Mouse (Mus musculus) brain, embryonic 14.5 days (tissue): ENCODE measurements around the gene Klk13. TPM values are rescaled to one million over a fixed set of nuclear protein-coding genes. Genes with fewer than 3 reads are reported as not detected.

Source experiments
- DNase-seq: peaks from one replicate; pipeline ENCODE4 v3.0.0-alpha.2; 2011; ENCODE audit warnings: low read depth
- CTCF ChIP-seq: fragments of 200-500 bp; IDR thresholded peaks from 2 replicates; pipeline ENCODE4 v1.5.1; 2012; ENCODE audit warnings: inconsistent platforms, mild to moderate bottlenecking, moderate library complexity, borderline replicate concordance; ENCODE audit not compliant: insufficient read depth, insufficient read length; ENCODE audit errors: extremely low read depth
- POLR2A ChIP-seq: fragments of 200-500 bp; IDR thresholded peaks from 2 replicates; pipeline ENCODE4 v1.6.1; 2012; ENCODE audit warnings: mild to moderate bottlenecking, inconsistent platforms, borderline replicate concordance; ENCODE audit not compliant: poor library complexity, insufficient read depth, insufficient read length, severe bottlenecking; ENCODE audit errors: extremely low read depth
- polyA plus RNA-seq: library from polyadenylated mRNA; depleted of rRNA; stranded (reverse); fragments of >200 nt; gene quantifications from 2 replicates; pipeline ENCODE4 v1.2.3, GENCODE M21; 2012; rRNA removed

Gene Klk13
- polyA plus RNA-seq, 1 experiment: 0.04 TPM

- TF ChIP-seq POLR2A: no peak
- no peak for TF ChIP-seq CTCF
- no peak for DNase-seq
Measured at GRCm38 (mm10) chr7:43774802-43775201, 62.4 kb downstream of the Klk13 start.

- TF ChIP-seq POLR2A (no peak), CTCF (no peak)
- no peak for DNase-seq
Measured at GRCm38 (mm10) chr7:43775311-43776057, 63.1 kb downstream of the Klk13 start.

DNA sequence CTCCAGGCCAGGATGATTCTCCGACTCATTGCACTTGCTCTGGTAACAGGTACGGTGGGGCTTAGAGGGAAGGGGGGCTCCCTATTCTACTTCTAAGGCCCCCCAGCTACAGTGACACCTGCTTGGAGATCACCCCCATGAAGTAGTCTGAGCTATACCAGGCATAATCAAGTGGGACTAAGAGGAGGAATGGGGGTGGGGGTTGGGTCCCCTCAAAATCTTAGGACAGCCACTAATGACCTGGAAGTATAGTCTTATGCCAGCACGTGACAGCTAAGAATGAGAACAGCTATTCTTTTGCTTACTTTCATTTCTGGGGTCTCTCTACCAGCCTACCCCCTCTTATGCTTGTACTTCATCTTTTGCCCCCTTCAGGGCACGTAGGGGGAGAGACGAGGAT lies 64.1 kb downstream of the Klk13 start:
- TF ChIP-seq POLR2A (no peak), CTCF (no peak)
- no peak for DNase-seq

Other genes starting within 250 kb of the Klk13 start
- gene Vsig10l, start 249.4 kb upstream of the Klk13 start, polyA plus RNA-seq: 7.0 and 9.5 TPM in 2 replicates
- gene Iglon5, start 222.5 kb upstream of the Klk13 start, polyA plus RNA-seq: 96.2 and 140 TPM in 2 replicates
- gene 4931406B18Rik, start 206.6 kb upstream of the Klk13 start, polyA plus RNA-seq: 0.04 TPM in 1 of 2 replicates, not detected in the other
- 1.5 and 1.7 TPM in 2 replicates for gene Cd33, start 168.1 kb upstream of the Klk13 start, polyA plus RNA-seq
- 10.8 and 11.8 TPM in 2 replicates for gene Zfp658, start 150.3 kb upstream of the Klk13 start, polyA plus RNA-seq
- gene Zfp719, start 133.0 kb upstream of the Klk13 start, polyA plus RNA-seq: 7.6 and 9.2 TPM in 2 replicates
- gene Zfp819, start 105.4 kb upstream of the Klk13 start, polyA plus RNA-seq: 0.47 and 0.57 TPM in 2 replicates
- gene Ceacam18, start 77.9 kb upstream of the Klk13 start, polyA plus RNA-seq: 0.05 TPM in 1 of 2 replicates, not detected in the other
- gene Siglece, start 52.4 kb upstream of the Klk13 start, polyA plus RNA-seq: 0.19 and 0.27 TPM in 2 replicates
- 25.4 and 27.8 TPM in 2 replicates for gene Ctu1, start 40.6 kb upstream of the Klk13 start, polyA plus RNA-seq
- gene Klk14, start 22.1 kb upstream of the Klk13 start, polyA plus RNA-seq: 0.11 and 0.16 TPM in 2 replicates
- gene Klk12, start 56.3 kb downstream of the Klk13 start, polyA plus RNA-seq: not detected in 2 replicates
- 0.35 TPM in 1 of 2 replicates, not detected in the other for gene Klk11, start 62.0 kb downstream of the Klk13 start, polyA plus RNA-seq
- gene Klk10, start 68.5 kb downstream of the Klk13 start, polyA plus RNA-seq: 0.21 and 0.49 TPM in 2 replicates
- not detected in 2 replicates for gene Klk9, start 79.3 kb downstream of the Klk13 start, polyA plus RNA-seq
- gene Klk8, start 85.0 kb downstream of the Klk13 start, polyA plus RNA-seq: 3.2 and 4.8 TPM in 2 replicates
- 0.05 and 0.08 TPM in 2 replicates for gene Klk7, start 98.7 kb downstream of the Klk13 start, polyA plus RNA-seq
- not detected in 2 replicates for gene Klk6, start 111.9 kb downstream of the Klk13 start, polyA plus RNA-seq
- not detected in 2 replicates for gene Klk5, start 129.4 kb downstream of the Klk13 start, polyA plus RNA-seq
- 0.39 and 0.93 TPM in 2 replicates for gene Klk4, start 168.6 kb downstream of the Klk13 start, polyA plus RNA-seq
- gene Klk15, start 221.2 kb downstream of the Klk13 start, polyA plus RNA-seq: not detected in 2 replicates
- not detected in 2 replicates for gene Klk1b8, start 238.1 kb downstream of the Klk13 start, polyA plus RNA-seq